Mouse (Mus musculus) forebrain, embryonic 12.5 days (tissue): Measurements from ENCODE around the gene Emilin1. TPM values are rescaled to one million over a fixed set of nuclear protein-coding genes. Genes with fewer than 3 reads are reported as not detected.
A peak's percentile ranks its signal among the peaks of the same experiment; 100 is the strongest.

ENCODE experiments used
- ATAC-seq: fragments of 200-750 bp; cut with Nextera tagmentation; 2 replicates; pipeline ENCODE4 v1.8.0; 2017; ENCODE audit warnings: moderate TSS enrichment; ENCODE audit not compliant: low FRiP score
- H3K27ac ChIP-seq: fragments of 300-500 bp; sonication (generic); 2 replicates; pipeline ENCODE4 v1.5.1; 2016; ENCODE audit warnings: mild to moderate bottlenecking
- H3K27me3 ChIP-seq: fragments of 300-500 bp; sonication (generic); 2 replicates; pipeline ENCODE4 v1.6.1; 2016; ENCODE audit warnings: mild to moderate bottlenecking
- H3K36me3 ChIP-seq: fragments of 300-500 bp; sonication (generic); replicated peaks from 2 replicates; pipeline ENCODE4 v1.6.1; 2016; ENCODE audit warnings: mild to moderate bottlenecking
- H3K4me1 ChIP-seq: fragments of 300-500 bp; sonication (generic); 2 replicates; pipeline ENCODE4 v1.6.1; 2016
- H3K4me2 ChIP-seq: fragments of 300-500 bp; sonication (generic); 2 replicates; pipeline ENCODE4 v1.6.1; 2016; ENCODE audit warnings: mild to moderate bottlenecking, moderate library complexity
- H3K4me3 ChIP-seq: fragments of 300-500 bp; sonication (generic); replicated peaks from 2 replicates; pipeline ENCODE4 v1.5.1; 2016; ENCODE audit warnings: mild to moderate bottlenecking
- H3K9ac ChIP-seq: fragments of 300-500 bp; sonication (generic); 2 replicates; pipeline ENCODE4 v1.6.1; 2016; ENCODE audit warnings: mild to moderate bottlenecking
- H3K9me3 ChIP-seq: fragments of 300-500 bp; sonication (generic); 2 replicates; pipeline ENCODE4 v1.6.1; 2016
- WGBS: fragments of 180-500 bp; shearing (Covaris S2); methylation state at CpG from one replicate; pipeline ENCODE4 v1.1.7; 2016; 5-methylcytosine and 5-hydroxymethylcytosine counted together
- polyA plus RNA-seq: library from polyadenylated mRNA; unstranded; fragments of >200 nt; fragmentation: Nextera tagmentation; extraction: Ambion mirVana; gene quantifications from 2 replicates; pipeline ENCODE4 v1.2.1, GENCODE M21; 2016

The Emilin1 gene
- polyA plus RNA-seq, 1 experiment from 2014 or later, result 52.4 TPM

- Histone ChIP-seq H3K4me2 (no peak overlapping the region), H3K4me3 (no peak overlapping the region), H3K9ac (no peak overlapping the region), H3K27ac (no peak overlapping the region), H3K27me3 (peaks cover 7% of the 10 kb centered on the region), H3K36me3 (peaks cover 17% of the 10 kb centered on the region), H3K9me3 (no peaks in the 10 kb centered on the region), H3K4me1 (peaks cover 49% of the 10 kb centered on the region)
- no peak for ATAC-seq
- 66% methylated on average over 7 of the region's 7 CpGs for WGBS
Observed at GRCm38 (mm10) chr5:30909300-30909659, 3.9 kb upstream of the Emilin1 start.

DNA sequence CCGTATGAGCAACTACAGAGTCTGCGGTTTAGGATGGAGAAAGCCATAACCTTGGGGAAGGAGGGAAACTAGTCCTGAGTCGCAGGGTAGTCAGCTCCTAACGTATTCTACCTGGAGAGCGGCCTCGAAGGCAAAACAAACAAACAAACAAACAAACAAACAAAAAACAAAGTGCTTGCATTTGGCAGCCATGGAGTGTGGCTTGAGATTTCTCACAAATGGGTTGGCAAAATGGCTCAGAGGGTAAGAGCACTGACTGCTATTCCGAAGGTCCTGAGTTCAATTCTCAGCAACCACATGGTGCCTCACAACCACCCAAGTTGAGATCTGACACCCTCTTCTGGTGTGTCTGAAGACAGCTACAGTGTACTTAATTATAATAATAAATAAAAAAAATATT is 3.3 kb upstream of the Emilin1 start:
- no peak overlapping the region for H3K4me2 ChIP-seq
- peaks cover 52% of the 10 kb centered on the region for H3K4me1 ChIP-seq
- no peak overlapping the region for H3K4me3 ChIP-seq
- WGBS, result 86% methylated on average over 7 of the region's 7 CpGs
- H3K27me3 ChIP-seq, result peaks cover 7% of the 10 kb centered on the region
- H3K9ac ChIP-seq, result no peak overlapping the region
- no peak for ATAC-seq
- H3K27ac ChIP-seq, result no peak overlapping the region
- peaks cover 11% of the 10 kb centered on the region for H3K36me3 ChIP-seq
- H3K9me3 ChIP-seq, result no peaks in the 10 kb centered on the region

DNA sequence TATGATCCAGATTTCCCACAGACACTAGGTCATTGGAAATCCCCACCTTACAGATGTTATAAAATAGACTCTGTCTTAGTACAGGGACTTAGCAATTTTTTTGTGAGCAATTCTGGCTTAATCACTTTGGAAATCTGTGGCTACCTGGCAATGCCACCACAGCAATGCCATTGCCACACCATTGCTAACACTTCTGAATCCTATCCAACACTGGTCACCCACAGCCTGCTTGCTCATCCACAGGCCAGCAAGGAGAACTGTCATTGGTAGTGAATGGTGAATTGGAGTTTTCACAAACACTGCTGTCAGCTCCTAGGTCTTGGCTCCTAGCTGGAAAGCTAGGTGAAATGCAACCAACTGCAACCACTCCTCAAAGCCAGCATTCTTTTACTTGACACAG is 2.7 kb upstream of the Emilin1 start:
- Histone ChIP-seq H3K36me3 (peaks cover 5% of the 10 kb centered on the region; the same call in 1 of the 2 replicates), H3K9ac (no peak overlapping the region), H3K9me3 (no peaks in the 10 kb centered on the region), H3K27me3 (peaks cover 7% of the 10 kb centered on the region), H3K27ac (no peak overlapping the region), H3K4me3 (no peak overlapping the region), H3K4me2 (no peak overlapping the region), H3K4me1 (peaks cover 58% of the 10 kb centered on the region)
- no peak for ATAC-seq

DNA sequence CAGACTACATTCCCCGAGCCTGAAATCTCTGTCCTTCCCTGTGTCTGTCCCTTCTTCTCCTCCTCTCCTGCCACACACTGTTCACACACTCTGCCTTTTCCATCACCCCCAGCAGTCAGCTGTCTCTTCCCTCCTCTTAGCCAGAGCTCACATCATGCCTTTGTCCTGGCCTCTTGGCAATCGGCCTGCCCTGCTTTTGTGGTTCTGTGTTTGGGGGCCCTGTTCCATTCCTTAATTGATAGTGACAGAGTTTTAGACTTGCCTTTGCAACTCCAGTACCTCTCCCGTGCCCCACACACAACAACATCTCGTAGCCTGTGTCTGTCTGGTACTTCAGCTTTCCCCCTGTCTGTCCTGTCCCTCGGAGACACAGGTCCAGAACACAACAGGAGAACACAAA is 1.0 kb upstream of the Emilin1 start:
- peak overlapping the region; percentile 75 for H3K27ac ChIP-seq
- 64% methylated on average over 5 of the region's 5 CpGs for WGBS
- 0 out of 2 replicates have a peak overlapping the region, but pooled peaks have one; percentile 6 for H3K4me2 ChIP-seq
- no peaks in the 10 kb centered on the region for H3K9me3 ChIP-seq
- 0 out of 2 replicates have a peak overlapping the region, but pooled peaks have one; percentile 17 for H3K9ac ChIP-seq
- no peaks in the 10 kb centered on the region for H3K36me3 ChIP-seq
- ATAC-seq, result no peak
- peaks cover 7% of the 10 kb centered on the region for H3K27me3 ChIP-seq
- H3K4me1 ChIP-seq, result peaks cover 51% of the 10 kb centered on the region
- no peak overlapping the region for H3K4me3 ChIP-seq

GRCm38 (mm10) chr5:30914101-30914635 is 966 bp downstream of the Emilin1 start:
- Histone ChIP-seq H3K4me2 (peak overlapping the region; percentile 31), H3K9ac (peak overlapping the region; percentile 36), H3K4me1 (peaks cover 39% of the 10 kb centered on the region), H3K9me3 (no peaks in the 10 kb centered on the region), H3K4me3 (peak overlapping the region; percentile 16), H3K27me3 (no peaks in the 10 kb centered on the region), H3K36me3 (no peaks in the 10 kb centered on the region), H3K27ac (peak overlapping the region; percentile 75)
- no peak for ATAC-seq
- 76% methylated on average over 7 of the region's 7 CpGs for WGBS

- H3K36me3 ChIP-seq, result no peaks in the 10 kb centered on the region
- ATAC-seq, result no peak
- H3K9ac ChIP-seq, result 0 out of 2 replicates have a peak overlapping the region, but pooled peaks have one; percentile 36
- peaks cover 39% of the 10 kb centered on the region for H3K4me1 ChIP-seq
- 85% methylated on average over 6 of the region's 6 CpGs for WGBS
- peak overlapping the region; percentile 73; the same call in 1 of the 2 replicates for H3K27ac ChIP-seq
- H3K27me3 ChIP-seq, result no peaks in the 10 kb centered on the region
- H3K4me3 ChIP-seq, result peak overlapping the region; percentile 16; the same call in 1 of the 2 replicates
- H3K4me2 ChIP-seq, result peak overlapping the region; percentile 31
- no peaks in the 10 kb centered on the region for H3K9me3 ChIP-seq
Observed at GRCm38 (mm10) chr5:30914849-30915248, 1.6 kb downstream of the Emilin1 start.

DNA sequence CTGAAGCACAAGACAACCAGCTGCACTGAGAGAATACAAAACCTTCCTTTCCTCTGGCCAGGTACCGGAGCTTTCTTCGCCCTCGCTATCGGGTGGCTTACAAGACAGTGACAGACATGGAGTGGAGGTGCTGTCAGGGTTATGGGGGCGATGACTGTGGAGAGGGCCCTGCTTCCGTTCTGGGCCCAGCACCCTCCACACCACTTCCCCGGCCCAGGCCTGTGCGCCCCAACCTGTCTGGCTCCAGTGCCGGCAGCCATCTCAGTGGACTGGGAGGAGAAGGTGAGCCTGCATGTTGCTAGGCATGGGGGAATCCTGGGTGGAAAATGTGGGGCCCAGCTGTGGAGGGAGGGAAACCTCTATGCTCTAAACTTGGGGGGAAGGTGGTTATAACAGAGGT is 2.3 kb downstream of the Emilin1 start:
- peak overlapping the region; percentile 31 for H3K4me2 ChIP-seq
- H3K36me3 ChIP-seq, result no peaks in the 10 kb centered on the region
- H3K4me3 ChIP-seq, result peak overlapping the region; percentile 16
- H3K4me1 ChIP-seq, result peaks cover 44% of the 10 kb centered on the region
- peak; percentile 51 for ATAC-seq
- peak overlapping the region; percentile 73 for H3K27ac ChIP-seq
- H3K9ac ChIP-seq, result peak overlapping the region; percentile 17; the same call in 1 of the 2 replicates
- 62% methylated on average over 9 of the region's 9 CpGs for WGBS
- H3K9me3 ChIP-seq, result no peaks in the 10 kb centered on the region
- H3K27me3 ChIP-seq, result no peaks in the 10 kb centered on the region

DNA sequence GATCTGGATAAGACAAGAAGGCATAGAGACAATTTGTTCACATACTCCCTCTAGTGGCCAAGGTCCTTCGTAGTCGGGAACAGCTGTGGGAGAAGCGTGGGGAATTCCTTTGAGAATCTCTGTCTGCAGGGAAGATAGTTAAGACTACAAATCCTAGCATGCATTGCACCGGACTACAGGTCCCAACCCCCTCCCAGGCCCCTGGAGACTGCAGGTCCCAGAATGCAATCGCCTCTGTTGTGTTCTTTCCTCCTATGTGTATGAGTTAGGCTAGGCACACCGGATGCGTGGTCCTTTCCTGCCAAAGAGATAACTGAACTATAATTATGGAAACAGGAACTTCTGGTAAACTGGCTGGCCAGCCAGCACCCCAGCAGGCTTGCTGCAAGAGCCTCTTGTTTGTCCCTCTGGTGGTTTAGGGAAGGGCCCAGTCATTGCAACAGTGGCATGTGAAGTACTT is 2.8 kb downstream of the Emilin1 start:
- ATAC-seq, result peak; percentile 88
- Histone ChIP-seq H3K9ac (no peak overlapping the region), H3K27me3 (no peaks in the 10 kb centered on the region), H3K4me3 (no peak overlapping the region), H3K36me3 (no peaks in the 10 kb centered on the region), H3K27ac (peak overlapping the region; percentile 61; the same call in 1 of the 2 replicates), H3K4me1 (peaks cover 50% of the 10 kb centered on the region), H3K9me3 (no peaks in the 10 kb centered on the region), H3K4me2 (peak overlapping the region; percentile 41)
- WGBS, result 9% methylated on average over 7 of the region's 7 CpGs

DNA sequence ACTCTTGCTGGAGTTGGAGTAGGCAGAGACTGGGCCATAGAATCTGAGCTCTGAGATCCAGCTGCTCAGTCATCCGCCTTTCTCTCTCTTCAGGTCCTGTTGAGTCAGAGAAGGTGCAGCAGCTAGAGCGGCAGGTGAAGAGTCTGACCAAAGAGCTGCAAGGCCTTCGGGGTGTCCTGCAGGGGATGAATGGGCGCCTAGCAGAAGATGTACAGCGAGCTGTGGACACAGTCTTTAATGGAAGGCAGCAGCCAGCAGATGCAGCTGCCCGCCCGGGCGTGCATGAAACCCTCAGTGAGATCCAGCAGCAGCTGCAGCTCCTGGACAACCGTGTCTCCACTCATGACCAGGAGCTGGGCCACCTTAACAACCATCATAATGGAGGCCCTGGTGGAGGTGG is 3.6 kb downstream of the Emilin1 start:
- H3K9ac ChIP-seq, result no peak overlapping the region
- 93% methylated on average over 9 of the region's 9 CpGs for WGBS
- H3K4me3 ChIP-seq, result no peak overlapping the region
- H3K27me3 ChIP-seq, result no peaks in the 10 kb centered on the region
- no peaks in the 10 kb centered on the region for H3K9me3 ChIP-seq
- H3K36me3 ChIP-seq, result no peaks in the 10 kb centered on the region
- H3K27ac ChIP-seq, result no peak overlapping the region
- peaks cover 56% of the 10 kb centered on the region for H3K4me1 ChIP-seq
- ATAC-seq, result no peak
- no peak overlapping the region for H3K4me2 ChIP-seq

- Histone ChIP-seq H3K9me3 (no peaks in the 10 kb centered on the region), H3K4me3 (no peak overlapping the region), H3K4me1 (peaks cover 57% of the 10 kb centered on the region), H3K9ac (no peak overlapping the region), H3K27me3 (no peaks in the 10 kb centered on the region), H3K36me3 (no peaks in the 10 kb centered on the region), H3K4me2 (no peak overlapping the region), H3K27ac (no peak overlapping the region)
- no peak for ATAC-seq
- WGBS, result 93% methylated on average over 11 of the region's 11 CpGs
Observed at GRCm38 (mm10) chr5:30917348-30917747, 4.1 kb downstream of the Emilin1 start.

GRCm38 (mm10) chr5:30917891-30918670 is 4.9 kb downstream of the Emilin1 start:
- Histone ChIP-seq H3K4me1 (peaks cover 53% of the 10 kb centered on the region), H3K9ac (no peak overlapping the region), H3K4me2 (no peak overlapping the region), H3K27ac (no peak overlapping the region), H3K9me3 (no peaks in the 10 kb centered on the region), H3K36me3 (no peaks in the 10 kb centered on the region), H3K4me3 (no peak overlapping the region), H3K27me3 (no peaks in the 10 kb centered on the region)
- WGBS, result 85% methylated on average over 31 of the region's 31 CpGs
- ATAC-seq, result no peak

- H3K4me1 ChIP-seq, result peaks cover 46% of the 10 kb centered on the region
- no peak for ATAC-seq
- no peaks in the 10 kb centered on the region for H3K36me3 ChIP-seq
- no peaks in the 10 kb centered on the region for H3K9me3 ChIP-seq
- H3K27ac ChIP-seq, result no peak overlapping the region
- H3K4me2 ChIP-seq, result no peak overlapping the region
- H3K27me3 ChIP-seq, result no peaks in the 10 kb centered on the region
- no peak overlapping the region for H3K4me3 ChIP-seq
- WGBS, result 84% methylated on average over 8 of the region's 8 CpGs
- no peak overlapping the region for H3K9ac ChIP-seq
Observed at GRCm38 (mm10) chr5:30918691-30919090, 5.5 kb downstream of the Emilin1 start.
